Mouse (Mus musculus) liver, adult (tissue): ENCODE measurements around the gene Ranbp17.

Experiments
- GATA4 ChIP-seq: IDR thresholded peaks from 2 replicates; pipeline ENCODE4 v1.6.1; 2014; ENCODE audit warnings: mild to moderate bottlenecking, low read length; ENCODE audit not compliant: insufficient replicate concordance

The Ranbp17 gene

DNA sequence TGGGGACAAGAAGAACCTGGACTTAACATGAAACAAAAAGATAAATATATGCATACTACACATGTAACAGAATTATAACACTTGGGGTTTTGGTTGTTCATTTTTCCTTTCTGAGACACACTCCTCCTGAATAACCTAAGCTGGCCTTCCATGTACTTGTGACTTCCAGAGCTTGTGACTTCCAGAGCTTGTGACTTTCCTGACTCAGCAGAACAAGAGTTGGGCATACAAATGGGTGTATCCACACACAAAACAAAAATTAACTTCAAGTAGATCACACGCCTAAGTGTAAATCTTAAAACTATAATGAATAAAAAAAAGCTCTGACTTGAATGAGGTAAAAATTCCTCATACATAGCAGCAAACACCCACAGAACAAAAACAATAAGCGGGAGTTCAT, 36.9 kb downstream of the Ranbp17 start:
- no peak for TF ChIP-seq GATA4

DNA sequence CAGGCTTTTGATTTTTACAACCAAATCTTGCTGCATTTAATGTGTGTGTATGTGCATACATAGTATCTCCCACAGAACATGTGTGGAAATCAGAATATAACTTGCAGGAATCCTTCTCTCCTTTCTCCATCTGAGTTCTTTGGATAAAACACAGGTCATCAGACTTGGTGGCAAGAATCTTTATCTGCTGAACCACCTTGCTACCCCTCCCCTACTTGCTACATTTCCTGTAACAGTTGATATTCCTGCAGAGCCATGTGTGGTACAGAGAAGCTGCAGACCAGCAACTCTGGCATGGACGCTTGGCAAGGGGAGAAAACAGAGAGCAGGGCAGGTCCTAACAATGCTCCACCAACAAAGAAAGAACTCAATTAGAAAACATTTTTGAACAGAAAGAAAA, 52.4 kb downstream of the Ranbp17 start:
- no peak for TF ChIP-seq GATA4

- TF ChIP-seq GATA4, result no peak
These were observed 59.5 kb downstream of the Ranbp17 start for GRCm38 (mm10) chr11:33454069-33454468.

GRCm38 (mm10) chr11:33433813-33434212, 79.7 kb downstream of the Ranbp17 start:
- no peak for TF ChIP-seq GATA4

GRCm38 (mm10) chr11:33422226-33422625, 91.3 kb downstream of the Ranbp17 start:
- TF ChIP-seq GATA4, result no peak

GRCm38 (mm10) chr11:33404651-33405050, 108.9 kb downstream of the Ranbp17 start:
- TF ChIP-seq GATA4, result no peak

DNA sequence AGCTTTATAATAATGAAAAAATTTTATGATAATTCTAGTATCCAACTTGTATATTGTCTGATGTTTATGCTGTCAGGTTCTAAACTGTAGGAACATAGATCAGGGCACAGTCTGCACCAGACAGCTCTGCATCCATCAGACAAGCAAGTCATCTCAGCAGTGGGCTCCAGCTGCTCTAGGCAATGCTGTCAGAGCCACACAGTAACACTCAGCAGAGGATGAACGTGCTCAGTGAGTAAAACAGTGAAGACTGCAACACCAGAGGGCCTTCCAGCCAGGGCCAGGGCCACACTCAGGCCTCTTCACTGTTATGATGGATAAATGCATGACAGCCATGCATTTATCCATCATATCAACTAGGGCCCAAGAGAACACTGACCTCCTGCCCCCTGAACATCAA, 114.2 kb downstream of the Ranbp17 start:
- TF ChIP-seq GATA4, result no peak

GRCm38 (mm10) chr11:33398701-33399100, 114.8 kb downstream of the Ranbp17 start:
- TF ChIP-seq GATA4, result no peak

GRCm38 (mm10) chr11:33396275-33396674, 117.3 kb downstream of the Ranbp17 start:
- TF ChIP-seq GATA4, result no peak

DNA sequence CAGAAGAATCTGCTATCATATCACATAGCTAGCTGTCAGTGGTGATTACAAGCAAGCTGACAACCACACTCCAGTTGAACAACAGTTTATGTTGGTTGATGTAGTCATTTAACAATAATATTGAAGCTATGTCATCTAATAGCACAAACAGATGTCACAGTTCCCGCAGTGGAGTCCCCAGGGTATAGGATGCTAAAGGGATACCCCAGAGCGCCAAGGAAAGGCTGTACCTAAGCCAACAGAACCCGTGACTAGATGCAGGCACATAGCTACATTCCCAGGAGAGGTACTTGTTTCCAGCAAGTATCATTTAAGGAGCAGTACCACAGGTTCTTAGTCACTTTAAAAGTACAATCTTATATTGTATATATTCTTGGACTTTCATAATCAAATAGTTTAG, 119.5 kb downstream of the Ranbp17 start:
- TF ChIP-seq GATA4, result no peak

- no peak for TF ChIP-seq GATA4
These were observed 124.9 kb downstream of the Ranbp17 start for GRCm38 (mm10) chr11:33388685-33389084.

DNA sequence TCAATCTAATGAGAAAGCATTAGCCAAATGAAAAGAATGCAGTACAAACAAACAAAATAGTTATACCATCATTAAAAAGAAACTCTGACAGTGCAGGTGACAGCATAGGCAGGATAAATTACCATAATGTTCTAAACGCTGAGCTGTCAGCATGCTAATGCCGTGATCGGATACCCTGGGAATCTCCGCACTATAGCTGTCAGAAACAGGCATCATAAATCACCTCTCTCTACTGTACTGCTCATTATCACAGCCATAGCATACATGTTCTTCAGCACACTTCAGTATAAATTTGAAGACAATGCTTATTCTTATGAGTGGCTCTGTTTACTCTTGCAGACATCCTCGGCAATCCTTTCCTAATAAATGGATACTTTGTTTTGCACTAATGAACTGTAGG, 151.7 kb downstream of the Ranbp17 start:
- no peak for TF ChIP-seq GATA4

- no peak for TF ChIP-seq GATA4
These were observed 164.3 kb downstream of the Ranbp17 start for GRCm38 (mm10) chr11:33349269-33349668.

- TF ChIP-seq GATA4, result no peak
These were observed 171.5 kb downstream of the Ranbp17 start for GRCm38 (mm10) chr11:33342061-33342460.

- no peak for TF ChIP-seq GATA4
These were observed 176.9 kb downstream of the Ranbp17 start for GRCm38 (mm10) chr11:33336552-33337121.

DNA sequence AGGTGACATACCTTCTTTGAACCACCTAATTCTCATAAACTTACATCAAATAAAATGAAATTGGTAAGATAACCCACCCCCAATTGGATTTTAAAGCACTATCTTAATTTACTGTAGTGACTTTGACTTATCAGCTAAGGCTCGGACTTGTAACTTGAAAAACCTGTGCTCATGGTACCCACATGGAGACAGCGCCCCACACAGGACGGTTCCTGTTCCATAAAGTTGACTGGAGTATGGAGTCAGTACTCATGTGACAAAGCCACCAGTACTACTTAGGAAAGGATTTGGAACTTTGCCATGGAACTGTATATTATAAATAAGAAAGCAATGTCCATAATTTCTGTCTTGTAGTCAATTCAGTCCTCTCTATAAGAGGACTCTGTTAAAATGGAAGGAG, 177.9 kb downstream of the Ranbp17 start:
- TF ChIP-seq GATA4, result no peak

DNA sequence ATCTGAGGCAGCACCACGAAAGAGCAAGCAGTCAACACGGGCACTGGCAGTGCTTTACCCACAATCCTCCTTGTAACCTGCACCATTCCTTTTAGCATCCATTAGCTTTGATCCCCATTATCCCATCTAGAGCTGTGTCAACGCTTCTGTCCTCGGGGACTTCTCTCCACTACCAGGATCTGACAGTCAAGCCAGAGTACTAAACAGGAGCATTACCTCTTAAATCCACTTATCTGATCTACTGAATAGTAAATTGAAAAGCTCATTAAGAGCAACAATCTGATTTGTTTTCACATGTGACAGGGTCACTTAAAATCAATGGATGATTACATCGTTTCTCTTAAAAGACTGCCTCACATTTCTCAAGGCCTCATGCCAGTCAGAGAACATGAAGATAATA, 181.4 kb downstream of the Ranbp17 start:
- no peak for TF ChIP-seq GATA4

GRCm38 (mm10) chr11:33319006-33319611, 194.4 kb downstream of the Ranbp17 start:
- TF ChIP-seq GATA4, result no peak

- TF ChIP-seq GATA4, result no peak
These were observed 204.0 kb downstream of the Ranbp17 start for GRCm38 (mm10) chr11:33309566-33309965.
